ENCODE assay signal across 14 mouse cellular contexts in genomic region chr11:109608976-109609625, GRCm38 (mm10). TPM values are rescaled to one million over a fixed set of nuclear protein-coding genes. Genes with fewer than 3 reads are reported as not detected.
A peak's percentile ranks its signal among the peaks of the same experiment; 100 is the strongest.
DNase-seq lines count a peak whose midpoint lies in the region; ATAC-seq and TF ChIP-seq lines count a peak whose summit lies in the region.
"Had no signal": no experiment of that assay in that cellular context is flagged by ENCODE, and none has a peak within 500 bp of the region (broad histone marks: within the 10 kb centered on the region; RNA-seq: fewer than 3 reads in every experiment).

No protein-coding gene starts in this region.

- no peaks in the 10 kb centered on the region for H3K27me3 ChIP-seq in erythroblast, embryonic 14.5 days (ENCODE audit: control insufficient read depth)
- H3K27me3 ChIP-seq in kidney, embryonic 15.5 days: no peaks in the 10 kb centered on the region
- no peaks in the 10 kb centered on the region for H3K27me3 ChIP-seq in heart, embryonic 15.5 days
- H3K27me3 ChIP-seq in liver, postnatal 0 days (ENCODE audit: insufficient read depth, low read length): no peaks in the 10 kb centered on the region
- H3K27me3 ChIP-seq: neural tube, embryonic 15.5 days had no signal

- H3K27ac ChIP-seq in kidney, embryonic 15.5 days: no peak overlapping the region
- H3K27ac ChIP-seq in heart, embryonic 15.5 days: 0 out of 2 replicates have a peak overlapping the region, but pooled peaks have one; percentile 20
- peak overlapping the region; percentile 49; the same call in 1 of the 2 replicates for H3K27ac ChIP-seq in liver, postnatal 0 days (ENCODE audit: low read depth)
- no peak overlapping the region for H3K27ac ChIP-seq in left cerebral cortex, adult 2 months
- H3K27ac ChIP-seq: forebrain, embryonic 13.5 days; midbrain, embryonic 12.5 days; neural tube, embryonic 15.5 days had no signal

- H3K9ac ChIP-seq in kidney, embryonic 15.5 days: 0 out of 2 replicates have a peak overlapping the region, but pooled peaks have one; percentile 16
- 0 out of 2 replicates have a peak overlapping the region, but pooled peaks have one; percentile 84 for H3K9ac ChIP-seq in heart, embryonic 15.5 days
- H3K9ac ChIP-seq in liver, postnatal 0 days (replicated peaks): peak overlapping the region; percentile 87; the same call in 1 of the 2 replicates
- H3K9ac ChIP-seq: forebrain, embryonic 13.5 days; midbrain, embryonic 12.5 days; neural tube, embryonic 15.5 days had no signal

- no peak for ATAC-seq in erythroblast, adult 5-6 weeks (replicated peaks; ENCODE audit: low FRiP score, poor library complexity, severe bottlenecking)
- no peak for ATAC-seq in kidney, embryonic 15.5 days (replicated peaks; ENCODE audit: low FRiP score)
- ATAC-seq in heart, embryonic 15.5 days (replicated peaks; ENCODE audit: insufficient number of reproducible peaks, insufficient read depth, low FRiP score, low read depth): no peak
- no peak for ATAC-seq in liver, postnatal 0 days
- ATAC-seq: forebrain, embryonic 13.5 days had no signal

- intact Hi-C loops in left cerebral cortex, adult 2 months (cut with DNase I): no loop called here

- peaks cover 33% of the 10 kb centered on the region for H3K36me3 ChIP-seq in erythroblast, embryonic 14.5 days (ENCODE audit: control insufficient read depth)
- H3K36me3 ChIP-seq in kidney, embryonic 15.5 days: no peaks in the 10 kb centered on the region
- peaks cover 7% of the 10 kb centered on the region; the same call in 1 of the 2 replicates for H3K36me3 ChIP-seq in heart, embryonic 15.5 days
- peaks cover 13% of the 10 kb centered on the region; the same call in 1 of the 2 replicates for H3K36me3 ChIP-seq in liver, postnatal 0 days (replicated peaks; ENCODE audit: insufficient read depth, low read length)
- H3K36me3 ChIP-seq: midbrain, embryonic 12.5 days; neural tube, embryonic 15.5 days had no signal

- H3K9me3 ChIP-seq in erythroblast, embryonic 14.5 days (ENCODE audit: control insufficient read depth, low read length): no peaks in the 10 kb centered on the region
- no peaks in the 10 kb centered on the region for H3K9me3 ChIP-seq in kidney, embryonic 15.5 days (replicated peaks)
- H3K9me3 ChIP-seq in heart, embryonic 15.5 days (replicated peaks): no peaks in the 10 kb centered on the region
- no peaks in the 10 kb centered on the region for H3K9me3 ChIP-seq in liver, postnatal 0 days (ENCODE audit: low read length)
- H3K9me3 ChIP-seq: forebrain, embryonic 13.5 days; midbrain, embryonic 12.5 days; neural tube, embryonic 15.5 days had no signal

- H3K4me1 ChIP-seq in erythroblast, embryonic 14.5 days (ENCODE audit: control insufficient read depth): peaks cover 58% of the 10 kb centered on the region
- H3K4me1 ChIP-seq in kidney, embryonic 15.5 days: peaks cover 28% of the 10 kb centered on the region
- peaks cover 25% of the 10 kb centered on the region for H3K4me1 ChIP-seq in heart, embryonic 15.5 days (replicated peaks)
- peaks cover 24% of the 10 kb centered on the region for H3K4me1 ChIP-seq in liver, postnatal 0 days (ENCODE audit: insufficient read depth)

- WGBS in kidney, embryonic 15.5 days: 31% methylated on average over 6 of the region's 6 CpGs
- WGBS in heart, embryonic 15.5 days: 47% methylated on average over 6 of the region's 6 CpGs
- WGBS in liver, postnatal 0 days (ENCODE audit: insufficient replicate concordance): 55% methylated on average over 6 of the region's 6 CpGs

- no peak for TF ChIP-seq EP300 in liver, postnatal 0 days (IDR thresholded peaks at IDR 0.05; ENCODE audit: low read depth)

- peak overlapping the region; percentile 99 for H3K4me3 ChIP-seq in erythroblast, embryonic 14.5 days (replicated peaks)
- H3K4me3 ChIP-seq in kidney, embryonic 15.5 days (replicated peaks): no peak overlapping the region
- H3K4me3 ChIP-seq in heart, embryonic 15.5 days: no peak overlapping the region
- H3K4me3 ChIP-seq in liver, postnatal 0 days (ENCODE audit: low read depth, low read length): peak overlapping the region; percentile 87; the same call in 1 of the 2 replicates
- no peak overlapping the region for H3K4me3 ChIP-seq in left cerebral cortex, adult 2 months
- H3K4me3 ChIP-seq: forebrain, embryonic 13.5 days had no signal

- TF ChIP-seq CTCF in liver, postnatal 0 days (IDR thresholded peaks at IDR 0.05; ENCODE audit: low read depth): no peak
- TF ChIP-seq CTCF in left cerebral cortex, adult 2 months (IDR thresholded peaks at IDR 0.05): no peak

- no peak overlapping the region; the same call in 1 of the 2 replicates for H3K4me2 ChIP-seq in kidney, embryonic 15.5 days
- peak overlapping the region; percentile 75 for H3K4me2 ChIP-seq in heart, embryonic 15.5 days
- peak overlapping the region; percentile 93 for H3K4me2 ChIP-seq in liver, postnatal 0 days (ENCODE audit: low read depth, low read length)

- no peak for DNase-seq in kidney, adult 8-10 months
- no peak for DNase-seq in liver, postnatal 0 days
- DNase-seq in left cerebral cortex, adult 2 months (ENCODE audit: extremely low spot score in 1 of 2, low spot score in 2 of 2): no peak
- DNase-seq in lung, postnatal 10 days: no peak
- DNase-seq: gastrocnemius, postnatal 14 days; lung, adult 18-20 months; right cerebral cortex, postnatal 25 days had no signal

RNA-seq across cellular contexts. Expression of gene Wipi1, which starts 2.7 kb away (rescaled TPM):
- polyA plus RNA-seq in erythroblast, embryonic 14.5 days (2012): 11.4 and 12.1 TPM in 2 replicates
- 20.1 and 24.0 TPM in 2 replicates for total RNA-seq in erythroblast, adult 5-6 weeks (2015; ENCODE audit: low replicate concordance)
- 21.0 and 25.6 TPM in 2 replicates for total RNA-seq in erythroblast, adult 5-6 weeks (2017; ENCODE audit: low replicate concordance)
- 35.0 and 35.5 TPM in 2 replicates for polyA plus RNA-seq in kidney, embryonic 15.5 days (2015; fragmentation: Nextera tagmentation; extraction: Ambion mirVana)
- 50.9 and 54.1 TPM in 2 replicates for polyA plus RNA-seq in heart, embryonic 15.5 days (2015; fragmentation: Nextera tagmentation; extraction: Ambion mirVana)
- 17.6 TPM in 2 replicates for polyA plus RNA-seq in liver, postnatal 0 days (2015; fragmentation: Nextera tagmentation; extraction: Ambion mirVana)
- 10 to 100 TPM; 18.6 to 19.2 TPM for total RNA-seq in left cerebral cortex, adult 2 months (2021)

RNA-seq across cellular contexts. Expression of gene Prkar1a, which starts 40.1 kb away (rescaled TPM):
- polyA plus RNA-seq in erythroblast, embryonic 14.5 days (2012): 2.0 and 2.9 TPM in 2 replicates
- total RNA-seq in erythroblast, adult 5-6 weeks (2015; ENCODE audit: low replicate concordance): 30.0 and 33.6 TPM in 2 replicates
- total RNA-seq in erythroblast, adult 5-6 weeks (2017; ENCODE audit: low replicate concordance): 20.4 and 23.6 TPM in 2 replicates
- polyA plus RNA-seq in kidney, embryonic 15.5 days (2015; fragmentation: Nextera tagmentation; extraction: Ambion mirVana): 354 and 359 TPM in 2 replicates
- 426 and 427 TPM in 2 replicates for polyA plus RNA-seq in heart, embryonic 15.5 days (2015; fragmentation: Nextera tagmentation; extraction: Ambion mirVana)
- polyA plus RNA-seq in liver, postnatal 0 days (2015; fragmentation: Nextera tagmentation; extraction: Ambion mirVana): 118 and 124 TPM in 2 replicates
- total RNA-seq in left cerebral cortex, adult 2 months (2021): 100 to 1,000 TPM; 572 to 615 TPM

Comparison
In these comparisons a context has a peak if more than half of its experiments do, and no peak if none do; other contexts are left out.
1. H3K4me3 ChIP-seq: peak in erythroblast, embryonic 14.5 days (single experiment) and liver, postnatal 0 days (single experiment); none in kidney, embryonic 15.5 days (single experiment), heart, embryonic 15.5 days (single experiment) and left cerebral cortex, adult 2 months (single experiment).
2. H3K27ac ChIP-seq: peak in heart, embryonic 15.5 days (single experiment) and liver, postnatal 0 days (single experiment); none in kidney, embryonic 15.5 days (single experiment) and left cerebral cortex, adult 2 months (single experiment).
3. H3K9ac ChIP-seq: peak in every context shown above with its lines; median percentile 87 in liver, postnatal 0 days; 84 in heart, embryonic 15.5 days; 16 in kidney, embryonic 15.5 days.
4. RNA of gene Prkar1a, which starts 40.1 kb away (polyA plus RNA-seq): 426 to 427 TPM in heart, embryonic 15.5 days, 354 to 359 TPM in kidney, embryonic 15.5 days and 118 to 124 TPM in liver, postnatal 0 days; 2.0 to 2.9 TPM in erythroblast, embryonic 14.5 days; every median in the first group is over 10 times any median in the second.